Mouse (Mus musculus): ENCODE results near the gene Sf3a3.
"Not testable (repeated sequence)": the region's sequence is repeated elsewhere in the genome, so short reads cannot be mapped to it uniquely, and the experiment has no call there.

Sf3a3 gene

DNA sequence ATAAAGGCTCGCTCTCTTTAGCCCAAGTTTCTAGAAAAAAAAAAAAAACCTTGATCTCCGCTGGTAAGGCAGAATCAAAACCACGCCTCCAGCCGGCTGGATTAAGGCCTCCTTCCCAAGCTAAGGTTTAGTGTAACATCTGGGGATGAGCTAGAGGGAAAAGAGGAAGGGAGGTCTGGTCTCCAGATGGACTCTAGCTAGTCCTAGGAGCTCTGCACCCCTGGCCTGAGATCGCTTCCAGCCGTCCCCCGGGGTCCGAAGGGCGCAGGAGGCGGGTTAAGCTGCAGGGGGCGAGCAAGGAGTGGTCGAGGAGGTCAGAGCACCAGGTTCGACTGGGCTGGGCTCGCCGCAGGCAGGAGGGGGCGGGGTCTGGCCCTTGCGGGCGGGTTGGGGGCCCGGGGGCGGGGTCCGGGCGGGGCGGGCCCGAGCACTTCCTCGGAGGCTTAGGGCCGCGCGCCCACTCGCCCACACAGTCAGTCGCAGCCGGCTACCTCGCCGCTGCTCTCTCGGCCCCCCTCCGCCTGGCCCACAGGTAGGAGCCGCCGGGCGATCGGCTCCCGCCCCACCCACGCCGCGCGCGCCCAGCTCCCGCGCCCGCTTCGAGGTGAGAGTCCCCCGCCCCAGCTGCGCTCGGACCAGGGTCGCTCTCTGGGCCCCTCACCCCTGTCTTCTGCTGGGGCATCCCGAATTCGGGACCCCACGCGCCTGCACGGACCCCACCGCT is 14.2 kb upstream of the Sf3a3 start, which contains the start of gene Fhl3:
Gene Fhl3 (plus strand): TSS at position 454 of the 724 bp plus-strand sequence.
- peak; percentile 81 for DNase-seq (ENCODE audit: low spot score)

DNA sequence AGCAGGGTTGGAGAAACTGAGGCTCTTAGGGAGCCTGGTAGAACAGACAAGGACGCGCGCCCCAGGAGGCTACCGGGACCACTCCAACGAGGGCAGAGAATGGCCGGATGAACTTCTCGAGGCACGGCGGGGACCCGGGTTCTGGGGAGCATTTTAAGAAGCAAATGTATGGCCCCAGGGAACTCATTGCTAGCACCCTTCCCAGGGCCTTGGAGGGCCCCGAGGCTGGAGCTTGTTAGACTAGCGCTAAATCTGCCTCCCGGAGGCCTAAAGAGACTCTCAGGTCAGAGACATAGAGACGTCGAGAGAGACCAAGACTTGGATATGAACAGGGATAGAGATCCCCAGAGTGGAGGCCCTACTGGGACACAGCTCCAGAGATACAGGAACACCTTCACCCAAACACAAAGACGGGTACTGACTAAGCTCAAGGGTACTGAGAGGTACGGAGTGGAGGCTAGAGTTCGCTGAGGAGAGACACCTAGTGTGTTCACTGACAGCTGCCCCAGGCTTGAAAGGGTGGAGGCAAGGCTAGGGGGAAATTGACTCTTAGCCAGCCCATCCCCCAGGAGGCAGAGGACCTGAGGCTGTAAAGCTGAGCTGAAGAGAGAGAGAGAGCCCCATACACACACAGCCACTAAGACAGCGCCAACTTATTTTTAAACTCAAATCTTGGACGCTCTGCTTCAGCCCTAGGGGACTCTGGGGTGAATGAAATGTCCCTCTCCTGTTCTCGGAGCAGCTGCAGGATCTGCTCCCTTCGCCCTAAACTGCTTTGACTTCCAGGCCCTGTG is 13.3 kb upstream of the Sf3a3 start:
- peak; percentile 64 for DNase-seq (ENCODE audit: low spot score)

DNA sequence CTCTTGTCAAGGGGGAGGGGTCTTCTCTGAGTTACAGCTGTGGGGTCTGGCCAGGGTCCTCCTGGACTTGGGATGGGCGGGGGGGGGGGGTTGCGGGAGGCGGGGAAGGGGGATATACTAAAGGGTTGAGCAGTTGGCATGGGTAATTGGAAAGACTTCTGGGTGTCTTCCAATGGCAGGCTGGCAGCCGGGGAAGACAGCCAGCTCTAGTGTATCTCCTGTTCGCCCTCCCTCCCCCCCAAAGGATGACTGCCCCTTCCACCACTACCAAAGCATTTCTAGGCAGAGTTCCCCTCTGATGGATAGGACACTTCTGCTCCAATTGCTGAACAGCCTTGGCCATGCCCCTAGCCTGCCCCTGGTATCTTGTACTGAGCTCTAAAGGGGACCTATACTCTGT is 12.7 kb upstream of the Sf3a3 start:
- DNase-seq (ENCODE audit: low spot score), result no peak

DNA sequence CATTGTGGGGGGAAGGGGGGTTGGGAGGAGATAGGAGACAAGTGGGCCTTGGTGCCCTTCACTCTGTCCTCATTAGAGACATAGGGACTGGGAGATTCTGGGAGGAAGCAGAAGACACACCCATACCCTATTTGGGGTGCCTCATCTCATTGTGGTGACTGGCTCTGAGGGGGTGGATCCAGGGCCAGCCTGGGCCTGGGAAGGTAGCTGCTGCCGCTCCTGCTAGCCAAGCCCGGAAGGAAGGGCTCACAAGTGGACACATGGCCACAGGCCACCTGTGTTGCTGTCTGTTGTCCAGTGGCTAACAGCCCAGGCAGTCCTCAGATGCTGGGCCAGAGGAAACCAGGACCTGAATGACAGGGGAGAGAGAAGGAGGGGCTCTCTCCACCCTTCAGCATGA is 11.2 kb upstream of the Sf3a3 start:
- DNase-seq (ENCODE audit: low spot score), result no peak

DNA sequence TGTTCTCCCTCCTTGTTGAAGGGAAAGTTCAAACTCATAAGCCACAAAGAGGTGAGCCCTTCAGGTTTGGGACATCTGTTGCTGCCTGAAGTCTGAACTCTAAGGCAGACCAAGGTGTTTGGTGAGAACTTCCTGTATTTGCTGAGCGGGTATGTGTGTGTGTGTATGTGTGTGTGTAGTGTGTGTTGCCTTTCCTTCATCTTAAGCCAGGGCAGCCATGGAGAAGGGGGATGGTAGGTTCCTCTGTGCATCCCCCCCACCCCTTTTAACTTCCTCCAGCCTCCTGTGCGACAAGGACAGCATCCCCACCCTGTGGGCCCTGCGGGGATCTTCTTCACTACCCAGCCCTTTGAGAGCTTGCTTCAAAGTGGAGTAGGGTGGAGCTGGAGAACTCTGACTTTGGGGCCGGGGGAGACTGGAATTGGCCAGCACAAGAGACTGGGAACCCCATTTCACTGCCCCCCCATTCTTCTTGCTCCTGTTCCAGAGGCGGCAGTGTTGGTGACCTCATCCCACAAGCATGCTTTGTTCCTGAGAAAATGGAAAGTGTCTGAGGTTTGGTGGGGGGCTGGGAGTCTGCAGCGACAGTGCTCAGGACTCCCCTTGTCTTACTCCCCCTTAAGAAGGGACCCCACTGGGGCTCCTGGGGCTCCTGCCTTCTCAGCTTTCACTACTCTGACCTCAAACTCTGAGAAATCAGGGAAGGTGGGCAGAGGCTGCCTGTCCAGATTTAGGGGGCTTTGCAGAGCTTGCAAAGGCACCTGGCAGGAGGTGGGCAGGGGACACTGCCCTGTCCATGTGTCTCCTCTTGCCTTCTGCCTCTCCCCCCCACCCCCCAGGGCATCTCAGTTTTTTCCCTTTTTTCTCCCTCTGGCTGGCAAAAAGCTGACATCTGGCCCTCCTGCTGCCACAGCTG is 10.4 kb upstream of the Sf3a3 start:
- peak; percentile 43 for DNase-seq (ENCODE audit: low spot score)

DNA sequence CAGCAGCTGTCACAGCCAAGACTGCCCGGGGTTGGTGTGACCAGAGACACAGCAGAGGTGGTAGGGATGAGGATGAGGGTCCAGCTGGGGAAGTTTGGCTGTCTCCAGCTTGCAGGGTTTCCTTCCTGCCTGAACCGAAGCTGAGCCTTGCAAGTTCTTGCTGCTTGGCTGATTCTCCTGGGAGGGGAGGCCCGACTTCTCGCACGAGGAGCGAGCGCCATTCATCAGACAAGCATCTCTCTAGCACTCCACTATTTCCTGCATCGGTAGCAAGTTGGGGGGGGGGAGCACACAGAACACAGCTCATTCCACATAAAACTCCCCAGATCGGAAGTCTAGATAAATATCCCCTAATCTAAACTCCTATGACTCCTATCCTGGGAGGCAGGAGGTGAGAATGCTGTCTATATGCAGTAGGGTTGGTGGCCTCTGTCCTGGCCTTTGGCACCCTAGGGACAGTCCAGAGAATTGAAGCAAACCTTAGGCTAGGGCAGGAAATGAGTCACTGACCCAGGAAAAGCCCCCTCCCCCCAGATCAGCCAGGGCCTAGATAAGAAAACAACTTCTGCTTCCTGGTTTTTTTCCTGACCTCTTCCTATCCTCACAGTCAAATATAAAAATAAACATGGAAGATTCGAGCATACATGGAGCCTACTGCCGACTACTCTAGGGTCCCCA is 9.6 kb upstream of the Sf3a3 start:
- DNase-seq (ENCODE audit: low spot score), result peak; percentile 58

DNA sequence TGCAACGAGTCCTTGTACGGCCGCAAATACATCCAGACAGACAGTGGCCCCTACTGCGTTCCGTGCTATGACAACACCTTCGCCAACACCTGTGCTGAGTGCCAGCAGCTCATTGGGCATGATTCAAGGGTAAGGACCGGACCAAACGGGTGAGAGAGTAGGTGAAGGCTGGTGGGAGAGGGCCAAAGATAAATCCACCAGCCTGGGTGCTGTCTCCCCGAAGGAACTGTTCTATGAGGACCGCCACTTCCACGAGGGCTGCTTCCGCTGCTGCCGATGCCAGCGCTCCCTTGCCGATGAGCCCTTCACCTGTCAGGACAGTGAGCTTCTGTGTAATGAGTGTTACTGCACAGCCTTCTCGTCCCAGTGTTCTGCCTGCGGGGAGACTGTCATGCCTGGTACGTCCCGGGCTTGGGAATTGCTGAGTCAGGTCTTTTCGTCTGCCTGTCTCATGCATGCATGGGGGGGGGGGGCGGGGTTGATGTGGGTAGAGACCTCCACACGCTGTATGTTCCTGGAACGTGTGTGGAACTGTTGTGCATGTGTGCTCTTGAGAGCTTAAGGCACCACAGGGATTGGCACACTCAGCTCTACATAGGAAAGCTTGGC is 8.8 kb upstream of the Sf3a3 start:
- no peak for DNase-seq (ENCODE audit: low spot score)

DNA sequence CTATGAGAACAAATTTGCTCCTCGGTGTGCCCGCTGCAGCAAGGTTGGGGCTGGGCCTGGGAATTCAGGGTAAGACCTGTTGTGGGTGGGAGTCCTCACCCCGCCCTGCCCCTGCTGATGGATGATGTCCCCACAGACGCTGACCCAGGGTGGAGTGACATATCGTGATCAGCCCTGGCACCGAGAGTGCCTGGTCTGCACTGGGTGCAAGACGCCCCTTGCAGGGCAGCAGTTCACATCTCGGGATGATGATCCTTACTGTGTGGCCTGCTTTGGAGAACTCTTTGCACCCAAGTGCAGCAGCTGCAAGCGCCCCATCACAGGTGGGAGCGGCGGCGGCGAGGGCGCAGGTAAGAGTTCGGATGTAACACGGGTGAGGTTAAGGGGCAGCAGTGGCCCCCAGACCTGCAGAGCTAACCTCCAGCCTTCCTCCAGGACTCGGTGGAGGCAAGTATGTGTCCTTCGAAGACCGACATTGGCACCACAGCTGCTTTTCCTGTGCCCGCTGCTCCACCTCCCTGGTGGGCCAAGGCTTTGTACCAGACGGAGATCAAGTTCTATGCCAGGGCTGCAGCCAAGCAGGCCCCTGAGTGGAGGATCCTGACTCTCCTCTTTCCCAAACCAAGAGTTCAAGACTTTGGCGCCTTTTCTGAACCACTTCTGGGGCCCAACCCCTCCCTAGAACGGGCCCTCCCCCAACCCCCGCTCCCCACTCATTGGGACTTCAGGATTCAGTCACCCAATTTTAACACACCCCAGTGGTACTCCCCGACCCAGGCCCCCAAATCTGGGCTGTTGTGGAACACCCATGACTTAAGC is 7.0 kb upstream of the Sf3a3 start:
- not testable (repeated sequence) for DNase-seq (ENCODE audit: low spot score)

DNA sequence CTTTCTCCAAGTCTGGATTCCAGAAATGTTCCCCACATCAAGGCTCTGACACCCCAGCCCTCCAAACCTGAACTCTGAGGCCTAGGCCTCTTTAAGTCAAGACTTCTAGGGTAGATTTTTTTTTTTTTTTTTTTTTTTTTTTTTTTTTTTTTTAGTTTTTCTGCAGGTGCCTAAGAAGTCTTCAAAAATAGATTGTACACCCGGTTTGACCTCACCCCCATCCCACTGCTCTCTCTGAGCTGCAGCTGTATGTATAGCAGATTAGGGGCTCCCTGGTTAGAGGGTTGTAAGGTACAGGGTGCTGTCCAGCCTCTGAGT is 6.4 kb upstream of the Sf3a3 start:
- DNase-seq (ENCODE audit: low spot score), result not testable (repeated sequence)

DNA sequence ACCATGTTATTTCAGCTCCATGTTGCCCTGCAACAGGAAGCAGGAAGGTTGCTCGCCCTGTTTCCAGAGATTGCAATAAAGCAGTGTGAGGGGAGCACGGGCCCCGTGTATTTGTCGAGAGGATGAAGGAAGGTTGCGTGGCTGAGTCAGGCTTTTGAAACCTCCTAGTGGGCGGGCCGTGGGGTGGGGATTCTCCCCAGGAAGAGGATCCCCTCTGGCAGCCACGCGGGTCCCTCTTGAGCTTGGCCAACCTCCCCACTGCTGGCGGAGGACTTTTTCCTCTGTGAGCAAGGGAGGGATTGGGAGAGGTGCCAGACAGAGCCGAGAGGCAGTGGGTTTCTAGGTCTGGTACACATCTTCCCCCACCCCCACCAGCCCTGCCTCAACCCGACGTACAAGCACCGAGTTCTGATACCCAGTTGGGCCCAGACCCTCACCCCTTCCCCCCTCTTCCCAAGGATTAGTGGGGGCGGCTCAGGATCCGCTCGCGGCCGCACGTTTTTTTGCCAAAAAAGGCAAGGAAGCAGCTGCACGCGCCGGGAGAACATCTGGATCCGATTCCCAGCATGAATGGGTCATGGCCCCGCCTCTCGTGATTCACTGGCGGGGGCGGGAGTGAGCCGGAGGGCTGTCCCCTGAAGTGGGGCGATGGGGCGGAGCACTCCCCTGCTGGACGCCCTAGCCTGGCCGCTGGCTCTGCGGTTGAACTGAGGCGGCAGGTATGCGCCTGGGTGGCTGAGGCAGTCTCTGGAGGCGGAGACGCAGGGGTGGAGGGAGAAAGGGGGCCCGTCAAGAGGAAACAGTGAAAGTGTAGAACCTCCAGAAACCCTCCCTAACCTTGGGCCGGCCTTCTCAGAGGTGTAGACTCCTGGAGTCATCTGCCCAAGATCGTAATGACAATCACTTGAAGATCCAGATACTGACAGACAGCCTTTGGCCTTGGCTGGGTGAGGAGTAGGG is 5.8 kb upstream of the Sf3a3 start:
- peak; percentile 93 for DNase-seq (ENCODE audit: low spot score)

DNA sequence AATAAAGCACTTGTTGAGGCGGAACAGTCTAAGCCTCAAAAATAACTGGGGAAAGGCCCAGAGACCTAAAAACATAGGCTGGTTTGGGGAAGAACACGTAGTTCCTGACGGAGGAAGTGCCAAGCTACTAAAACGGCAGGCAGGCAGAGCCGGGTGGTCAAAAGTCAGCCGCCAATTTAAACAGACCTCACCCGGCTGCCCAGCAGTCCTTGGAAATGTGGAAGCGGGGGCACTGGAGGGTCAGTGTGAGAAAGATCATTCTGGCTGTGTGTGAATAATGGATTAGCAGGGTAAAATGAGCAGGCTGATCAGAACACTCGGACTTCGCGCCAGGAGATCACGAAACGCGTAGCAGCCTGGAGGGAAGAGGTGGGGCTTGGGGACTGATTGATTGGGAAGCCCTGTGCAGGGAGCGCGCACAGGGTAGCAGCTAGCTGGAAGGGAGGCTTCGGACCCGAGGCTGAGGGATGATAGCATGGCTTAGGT is 4.6 kb upstream of the Sf3a3 start:
- DNase-seq (ENCODE audit: low spot score), result peak; percentile 84

DNA sequence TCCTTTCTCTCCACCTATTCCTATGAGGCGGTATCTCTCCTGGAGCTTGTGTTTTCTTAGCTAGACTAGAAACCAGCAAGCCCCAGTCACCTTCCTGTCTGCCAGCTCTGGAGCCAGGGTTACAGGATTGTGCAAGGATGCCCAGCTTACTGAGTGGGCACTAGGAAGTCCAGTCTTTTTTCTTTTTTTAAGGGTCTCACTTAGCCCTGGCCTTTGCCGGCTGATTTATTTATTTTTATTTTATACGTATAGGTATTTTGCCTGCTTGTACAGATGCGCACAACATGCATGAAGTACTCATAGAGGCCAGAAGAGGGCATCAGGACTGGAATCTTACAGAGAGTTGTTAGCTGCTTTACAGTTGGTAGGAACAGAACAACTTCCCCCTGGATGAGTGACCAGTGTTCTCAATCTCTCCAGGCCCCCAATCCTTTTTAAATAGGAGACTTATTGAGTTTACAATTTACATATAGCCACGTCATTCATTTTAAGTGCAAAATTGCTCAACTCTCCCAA is 3.7 kb upstream of the Sf3a3 start:
- DNase-seq (ENCODE audit: low spot score), result peak; percentile 81

DNA sequence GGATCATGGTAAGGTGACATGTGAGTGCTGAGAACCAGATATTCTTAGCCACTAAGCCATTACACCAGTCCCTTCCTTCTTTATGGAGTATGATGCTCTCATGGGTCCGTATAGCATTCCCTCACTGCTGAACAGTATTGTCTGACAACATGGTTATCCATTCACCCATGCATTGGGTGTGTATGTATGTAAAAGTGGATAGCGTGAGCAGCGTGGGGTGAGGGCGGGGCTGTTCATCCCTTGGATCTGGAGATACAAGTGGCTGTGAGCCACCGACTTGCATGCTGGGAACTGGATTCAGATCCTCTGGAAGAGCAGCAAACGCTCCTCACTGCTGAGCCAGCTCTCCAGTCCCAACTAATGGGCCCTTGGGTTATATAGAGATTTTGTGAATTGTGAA is 2.0 kb upstream of the Sf3a3 start:
- DNase-seq (ENCODE audit: low spot score), result no peak

DNA sequence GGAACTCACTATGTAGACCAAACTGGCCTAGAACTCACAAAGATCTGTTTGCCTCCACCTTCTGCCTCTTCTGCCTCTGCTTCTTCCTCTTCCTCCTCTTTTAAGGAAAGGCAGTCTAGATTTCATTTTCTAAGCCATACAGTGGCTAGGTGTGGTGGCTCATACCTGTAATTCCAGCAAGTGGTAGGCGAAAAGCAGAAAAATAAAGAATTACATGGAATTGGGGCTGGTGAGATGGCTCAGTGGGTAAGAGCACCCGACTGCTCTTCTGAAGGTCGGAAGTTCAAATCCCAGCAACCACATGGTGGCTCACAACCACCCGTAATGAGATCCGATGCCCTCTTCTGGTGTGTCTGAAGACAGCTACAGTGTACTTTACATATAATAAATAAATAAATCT is 726 bp upstream of the Sf3a3 start:
- DNase-seq (ENCODE audit: low spot score), result not testable (repeated sequence)

DNA sequence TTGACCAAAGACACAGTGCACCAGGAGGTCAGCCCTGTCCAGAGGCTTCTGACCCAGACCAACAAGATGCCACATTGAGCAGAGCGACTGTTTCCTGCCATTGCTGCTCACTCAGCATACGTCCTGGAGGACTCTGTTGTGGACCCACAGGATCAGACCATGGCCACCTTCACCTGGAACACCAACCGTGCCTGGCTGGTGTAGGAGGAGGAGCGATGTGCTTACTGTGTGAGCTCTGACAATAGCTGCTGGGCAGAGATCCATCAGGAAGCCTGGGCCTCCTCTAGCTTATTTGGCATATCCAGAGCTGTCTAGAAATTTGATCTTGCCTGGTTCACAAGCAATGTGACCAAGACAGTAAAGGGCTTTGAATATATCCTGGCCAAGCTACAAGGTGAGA is 4.5 kb downstream of the Sf3a3 start:
- DNase-seq (ENCODE audit: low spot score), result no peak

DNA sequence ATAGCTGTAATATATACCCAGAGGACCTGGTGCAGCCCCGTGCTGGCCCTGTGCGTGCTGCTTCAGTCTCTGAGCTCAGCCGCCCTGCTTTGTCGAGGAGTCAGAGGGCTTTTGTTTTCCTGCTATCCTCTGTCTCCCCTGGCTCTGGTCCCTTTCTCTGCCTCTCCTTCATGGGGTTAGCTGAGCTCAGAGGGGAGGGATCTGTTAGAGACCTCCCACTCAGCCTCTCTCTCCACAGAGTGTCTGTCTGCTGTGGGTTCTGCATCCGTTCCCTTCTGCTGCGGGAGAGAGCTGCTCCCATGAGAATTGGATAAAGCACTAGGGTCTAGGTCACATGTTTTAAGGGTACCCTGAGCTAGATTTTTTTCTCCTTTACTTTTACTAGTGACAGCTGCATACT is 11.5 kb downstream of the Sf3a3 start:
- DNase-seq (ENCODE audit: low spot score), result no peak

DNA sequence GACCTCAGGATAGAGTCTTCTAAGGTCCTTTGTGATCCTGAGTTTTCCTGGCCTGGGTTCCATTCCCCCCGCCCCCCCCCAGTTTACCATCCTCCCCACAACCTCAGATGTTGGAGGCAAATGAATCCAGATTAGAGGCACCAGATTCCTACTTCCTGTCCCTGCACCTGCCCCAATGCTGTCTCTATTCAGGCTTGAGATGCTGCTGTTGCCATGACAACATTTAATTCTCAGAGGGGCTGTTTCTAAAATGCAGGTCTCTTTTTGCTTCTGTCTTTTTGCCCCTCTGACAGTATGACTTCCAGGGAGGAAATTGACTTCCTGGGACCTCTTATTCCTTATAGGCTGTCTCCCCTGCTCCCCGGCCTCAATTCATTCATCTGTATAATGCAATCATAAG is 22.4 kb downstream of the Sf3a3 start:
- DNase-seq (ENCODE audit: low spot score), result no peak

DNA sequence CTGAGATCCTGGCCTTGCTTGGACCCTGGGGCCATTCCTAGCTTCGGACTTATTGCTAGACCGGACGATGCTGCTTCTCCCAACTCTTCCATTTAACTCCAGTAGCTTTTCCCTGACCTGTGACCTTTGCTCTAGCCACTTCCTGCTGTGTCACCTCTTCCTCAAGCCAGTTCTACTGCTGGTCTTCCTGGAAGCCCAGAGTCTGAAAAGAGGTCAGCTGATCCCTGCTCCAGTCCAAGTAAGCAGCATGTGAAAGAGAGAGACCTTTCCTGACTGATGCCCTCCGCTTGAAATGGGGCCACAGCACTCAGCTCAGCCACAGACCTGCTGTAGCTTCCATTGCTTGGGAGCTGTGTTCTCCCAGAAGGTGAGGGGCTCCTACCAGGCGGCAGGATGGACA is 22.9 kb downstream of the Sf3a3 start:
- no peak for DNase-seq (ENCODE audit: low spot score)

DNA sequence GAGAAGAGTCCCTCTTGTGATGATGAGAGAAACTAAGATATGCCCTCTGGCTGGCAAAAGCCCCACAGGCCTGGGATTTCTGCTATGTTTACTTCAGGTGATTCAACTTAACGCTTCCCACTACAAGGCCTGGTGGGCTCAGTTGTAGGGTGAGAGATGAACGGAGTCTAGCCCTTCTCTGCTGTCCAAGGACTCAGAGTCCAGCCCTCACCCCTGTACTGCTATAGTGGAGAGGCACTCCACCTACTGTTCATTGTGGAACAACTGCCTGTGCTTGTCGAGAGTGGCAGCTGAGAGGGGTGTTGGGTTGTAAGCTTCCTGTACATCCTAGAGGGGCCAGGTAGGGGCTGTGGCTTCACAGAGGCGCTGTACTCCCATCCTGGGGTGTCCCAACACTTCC is 23.4 kb downstream of the Sf3a3 start:
- DNase-seq (ENCODE audit: low spot score), result peak; percentile 21
